Mouse (Mus musculus) forebrain, postnatal 0 days (tissue): ENCODE data around the gene Apom. TPM values are rescaled to one million over a fixed set of nuclear protein-coding genes. Genes with fewer than 3 reads are reported as not detected.
"Not testable (repeated sequence)": the region's sequence is repeated elsewhere in the genome, so short reads cannot be mapped to it uniquely, and the experiment has no call there.

Experiments used
- ATAC-seq: fragments of 200-750 bp; cut with Nextera tagmentation; 2 replicates; pipeline ENCODE4 v1.8.0; 2017; ENCODE audit warnings: mild to moderate bottlenecking, moderate library complexity
- DNase-seq: peaks from one replicate; pipeline ENCODE4 v3.0.0-alpha.2; 2015
- H3K27ac ChIP-seq: fragments of 300-500 bp; sonication (generic); 2 replicates; pipeline ENCODE4 v1.5.1; 2014; ENCODE audit warnings: low read depth, mild to moderate bottlenecking, antibody characterized with exemption, low read length, moderate library complexity, mixed read lengths
- H3K27me3 ChIP-seq: fragments of 300-500 bp; sonication (generic); 2 replicates; pipeline ENCODE4 v1.6.1; 2014; ENCODE audit warnings: mild to moderate bottlenecking, low read length, mixed read lengths; ENCODE audit not compliant: insufficient read depth
- H3K36me3 ChIP-seq: fragments of 300-500 bp; sonication (generic); 2 replicates; pipeline ENCODE4 v1.6.1; 2014; ENCODE audit warnings: mild to moderate bottlenecking, moderate library complexity; ENCODE audit not compliant: insufficient read depth
- H3K4me1 ChIP-seq: fragments of 300-500 bp; sonication (generic); 2 replicates; pipeline ENCODE4 v1.6.1; 2014; ENCODE audit warnings: antibody characterized with exemption; ENCODE audit not compliant: insufficient read depth
- H3K4me2 ChIP-seq: fragments of 300-500 bp; sonication (generic); 2 replicates; pipeline ENCODE4 v1.6.1; 2014; ENCODE audit warnings: low read depth, mild to moderate bottlenecking, moderate library complexity
- H3K4me3 ChIP-seq: fragments of 300-500 bp; sonication (generic); 2 replicates; pipeline ENCODE4 v1.5.1; 2014; ENCODE audit warnings: low read depth, low read length, mixed read lengths
- H3K9ac ChIP-seq: fragments of 300-500 bp; sonication (generic); 2 replicates; pipeline ENCODE4 v1.6.1; 2014; ENCODE audit warnings: mild to moderate bottlenecking
- H3K9me3 ChIP-seq: fragments of 300-500 bp; sonication (generic); 2 replicates; pipeline ENCODE4 v1.6.1; 2016; ENCODE audit warnings: low read length
- CTCF ChIP-seq: sonication (generic); IDR thresholded peaks from 2 replicates; pipeline ENCODE4 v1.5.1; 2016; ENCODE audit warnings: antibody characterized with exemption, control low read depth, low read depth
- WGBS: fragments of 180-500 bp; shearing (Covaris S2); extraction: QIAGEN DNeasy Blood & Tissue Kit; methylation state at CpG from one replicate; pipeline ENCODE4 v1.1.7; 2014; 5-methylcytosine and 5-hydroxymethylcytosine counted together
- polyA plus RNA-seq: library from polyadenylated mRNA; unstranded; fragments of >200 nt; fragmentation: Nextera tagmentation; extraction: Ambion mirVana; gene quantifications from 2 replicates; pipeline ENCODE4 v1.2.1, GENCODE M21; 2015
- total RNA-seq: library from RNA; depleted of rRNA; stranded (reverse); fragments of >200 nt; gene quantifications from 2 replicates; pipeline ENCODE4 v1.2.3, GENCODE M21; 2014

Gene Apom
- total and polyA plus RNA-seq, 2 experiments from 2014 or later, result 0.71 TPM; not detected in 1

GRCm38 (mm10) chr17:35127017-35127416 lies 4.8 kb downstream of the Apom start:
- Histone ChIP-seq H3K4me2 (peak overlapping the region; percentile 86), H3K4me1 (peaks cover 11% of the 10 kb centered on the region), H3K36me3 (peaks cover 9% of the 10 kb centered on the region; the same call in 1 of the 2 replicates), H3K27me3 (no peaks in the 10 kb centered on the region), H3K4me3 (peak overlapping the region; percentile 63), H3K9ac (peak overlapping the region; percentile 81; the same call in 1 of the 2 replicates), H3K27ac (no peak overlapping the region), H3K9me3 (no peaks in the 10 kb centered on the region)
- 71% methylated on average over 13 of the region's 13 CpGs for WGBS
- no peak for TF ChIP-seq CTCF
- ATAC-seq (no peak), DNase-seq (no peak)

DNA sequence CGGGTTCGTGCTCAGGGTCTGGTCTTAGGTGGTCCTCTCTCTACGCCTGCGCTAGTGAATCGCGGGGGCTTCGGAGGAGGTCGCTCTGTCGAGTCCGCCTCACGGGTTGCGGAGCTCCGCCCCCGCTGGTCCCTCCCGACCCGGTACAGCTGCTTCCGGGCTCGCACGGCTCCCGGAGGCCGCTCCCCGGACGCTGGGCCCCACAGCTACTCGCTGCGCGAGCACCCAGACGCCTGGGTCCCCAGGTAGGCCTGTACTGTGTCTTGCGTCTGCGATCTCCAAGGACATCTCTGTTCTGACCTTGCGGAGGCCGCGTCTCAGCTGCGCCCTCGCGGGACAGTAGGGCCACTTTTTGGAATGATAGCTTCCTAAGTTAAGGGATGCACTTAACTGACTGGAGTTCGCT lies 5.6 kb downstream of the Apom start, which contains the start of gene D17H6S53E:
Gene D17H6S53E, plus strand, starts transcription at position 168 of the 406 bp plus-strand sequence.
- H3K36me3 ChIP-seq, result peaks cover 9% of the 10 kb centered on the region; the same call in 1 of the 2 replicates
- peak; percentile 74 for DNase-seq
- H3K27ac ChIP-seq, result peak within 1 kb of the TSS; percentile 79
- no peaks in the 10 kb centered on the region for H3K9me3 ChIP-seq
- no peaks in the 10 kb centered on the region for H3K27me3 ChIP-seq
- H3K4me3 ChIP-seq, result peak within 1 kb of the TSS; percentile 63
- WGBS, result under 1% methylated on average over 36 of the region's 36 CpGs
- H3K4me1 ChIP-seq, result peaks cover 11% of the 10 kb centered on the region
- peak; percentile 26 for ATAC-seq
- peak within 1 kb of the TSS; percentile 81 for H3K9ac ChIP-seq
- TF ChIP-seq CTCF, result no peak
- H3K4me2 ChIP-seq, result peak within 1 kb of the TSS; percentile 86

- peaks cover 9% of the 10 kb centered on the region; the same call in 1 of the 2 replicates for H3K36me3 ChIP-seq
- peak overlapping the region; percentile 86 for H3K4me2 ChIP-seq
- DNase-seq, result no peak
- H3K27me3 ChIP-seq, result no peaks in the 10 kb centered on the region
- H3K9ac ChIP-seq, result peak overlapping the region; percentile 81
- peak overlapping the region; percentile 63 for H3K4me3 ChIP-seq
- H3K9me3 ChIP-seq, result no peaks in the 10 kb centered on the region
- no peak for ATAC-seq
- peaks cover 11% of the 10 kb centered on the region for H3K4me1 ChIP-seq
- 29% methylated on average over 6 of the region's 6 CpGs for WGBS
- no peak for TF ChIP-seq CTCF
- peak overlapping the region; percentile 79; the same call in 1 of the 2 replicates for H3K27ac ChIP-seq
Observed at GRCm38 (mm10) chr17:35125578-35125977, 6.3 kb downstream of the Apom start.

- Histone ChIP-seq H3K27me3 (no peaks in the 10 kb centered on the region), H3K36me3 (peaks cover 9% of the 10 kb centered on the region; the same call in 1 of the 2 replicates), H3K4me3 (no peak overlapping the region), H3K4me2 (no peak overlapping the region), H3K9me3 (no peaks in the 10 kb centered on the region), H3K9ac (no peak overlapping the region), H3K27ac (0 out of 2 replicates have a peak overlapping the region, but pooled peaks have one; percentile 3), H3K4me1 (peaks cover 11% of the 10 kb centered on the region)
- 96% methylated on average over 1 of the region's 1 CpGs for WGBS
- TF ChIP-seq CTCF, result no peak
- no peak for ATAC-seq
- no peak for DNase-seq
Observed at GRCm38 (mm10) chr17:35125081-35125480, 6.8 kb downstream of the Apom start.

DNA sequence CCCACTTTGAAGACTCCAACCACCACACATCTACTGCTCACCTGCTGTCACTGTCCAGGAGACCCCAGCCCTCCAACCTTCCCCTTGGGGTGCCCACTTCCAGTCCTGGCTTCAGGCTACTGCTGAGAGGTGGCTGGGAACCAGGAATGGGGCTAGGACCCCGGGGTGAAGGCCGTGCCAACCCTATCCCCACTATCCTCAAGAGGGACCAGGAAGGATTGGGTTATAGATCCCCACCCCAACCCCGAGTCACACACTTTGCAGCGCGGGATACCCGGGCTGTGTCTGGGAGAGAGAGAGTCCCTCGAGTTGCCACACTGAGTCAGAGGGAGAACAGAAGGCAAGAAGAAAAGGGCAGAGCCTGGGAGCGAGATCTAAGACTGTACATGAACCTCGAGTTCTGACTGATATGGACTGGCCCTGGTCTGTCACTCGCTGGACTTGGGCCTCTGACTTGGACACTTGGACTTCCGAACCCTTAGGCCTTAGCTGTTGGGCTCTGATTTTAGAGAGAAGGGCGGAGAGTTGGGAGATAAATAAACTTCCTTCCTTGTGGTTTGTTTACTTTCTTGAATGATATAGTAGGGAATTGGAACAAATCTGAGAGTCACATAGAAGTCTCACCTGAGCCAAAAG lies 7.5 kb downstream of the Apom start:
- ATAC-seq, H3K9me3 ChIP-seq, H3K27me3 ChIP-seq, DNase-seq, H3K27ac ChIP-seq, H3K9ac ChIP-seq, H3K4me2 ChIP-seq, H3K4me3 ChIP-seq: not testable (repeated sequence)
- Histone ChIP-seq H3K36me3 (peaks cover 13% of the 10 kb centered on the region; the same call in 1 of the 2 replicates), H3K4me1 (peaks cover 11% of the 10 kb centered on the region)
- WGBS, result 97% methylated on average over 12 of the region's 12 CpGs

- H3K4me2 ChIP-seq, ATAC-seq, H3K9ac ChIP-seq, H3K4me3 ChIP-seq, H3K27me3 ChIP-seq, DNase-seq, H3K9me3 ChIP-seq, H3K27ac ChIP-seq: not testable (repeated sequence)
- WGBS, result 91% methylated on average over 9 of the region's 9 CpGs
- peaks cover 11% of the 10 kb centered on the region for H3K4me1 ChIP-seq
- H3K36me3 ChIP-seq, result peaks cover 17% of the 10 kb centered on the region
Observed at GRCm38 (mm10) chr17:35123287-35123686, 8.6 kb downstream of the Apom start.

- peak within 1 kb of the TSS; percentile 77 for H3K9ac ChIP-seq
- peaks cover 29% of the 10 kb centered on the region for H3K36me3 ChIP-seq
- peak; percentile 90 for DNase-seq
- TF ChIP-seq CTCF, result peak; percentile 66
- peaks cover 8% of the 10 kb centered on the region for H3K4me1 ChIP-seq
- 2% methylated on average over 19 of the region's 19 CpGs for WGBS
- peak within 1 kb of the TSS; percentile 91 for H3K4me2 ChIP-seq
- no peaks in the 10 kb centered on the region for H3K9me3 ChIP-seq
- peak within 1 kb of the TSS; percentile 94 for H3K27ac ChIP-seq
- no peaks in the 10 kb centered on the region for H3K27me3 ChIP-seq
- peak within 1 kb of the TSS; percentile 74 for H3K4me3 ChIP-seq
- peak; percentile 38 for ATAC-seq
Observed at GRCm38 (mm10) chr17:35121871-35122303, 10.0 kb downstream of the Apom start, which contains the start of gene Csnk2b. Gene Csnk2b, minus strand, starts transcription at chr17:35122053.
